Mouse (Mus musculus): ENCODE results near the gene Ssrp1. TPM values are rescaled to one million over a fixed set of nuclear protein-coding genes. Genes with fewer than 3 reads are reported as not detected.

The Ssrp1 gene
- total and polyA plus RNA-seq, 3 experiments: 239 to 875 (median 420) TPM

DNA sequence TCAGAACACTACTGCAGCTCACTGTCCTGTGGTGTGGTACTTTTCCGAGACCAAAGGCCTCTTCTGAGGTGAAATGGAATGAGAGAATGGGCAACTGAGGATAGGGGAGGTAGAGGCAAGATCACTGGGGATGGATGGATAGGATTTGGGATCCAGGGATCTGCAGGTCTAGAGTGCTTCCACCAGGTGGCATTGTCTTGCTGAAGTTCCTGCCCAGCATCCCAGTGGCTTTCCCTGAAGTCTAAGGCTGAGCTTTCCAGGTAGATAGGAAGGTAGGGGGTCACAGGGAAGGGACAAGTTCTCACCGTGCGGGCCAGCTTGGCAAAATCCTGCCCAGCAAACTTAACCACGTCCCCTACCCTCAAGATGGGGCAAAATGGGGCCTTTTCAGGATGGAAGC lies 15.0 kb upstream of the Ssrp1 start:
- Histone ChIP-seq H3K9me3 (replicated peaks; ENCODE audit: insufficient read depth, low read length) (no peaks in the 10 kb centered on the region), H3K79me2 (ENCODE audit: control insufficient read depth, insufficient read depth, low read length, poor library complexity) (no peaks in the 10 kb centered on the region), H3K27me3 (ENCODE audit: control insufficient read depth in 1 of 2, insufficient read depth in 2 of 2, low read length in 2 of 2) (no peaks in the 10 kb centered on the region), H3K36me3 (ENCODE audit: control insufficient read depth in 1 of 2, insufficient read depth in 2 of 2, low read length in 2 of 2) (peaks cover 0 to 2% of the 10 kb centered on the region in 2 experiments; a peak in 2 of 4 replicates), H3K27ac (ENCODE audit: control insufficient read depth, low read depth, low read length) (no peak overlapping the region), H3K4me3 (ENCODE audit: control insufficient read depth in 1 of 2, insufficient read depth in 1 of 2, low read depth in 2 of 2, low read length in 2 of 2) (no peak overlapping the region), H3K9ac (ENCODE audit: control insufficient read depth, low read depth, low read length, poor library complexity, severe bottlenecking) (no peak overlapping the region), H3K4me1 (ENCODE audit: control insufficient read depth in 1 of 2, insufficient read depth in 2 of 2, low read length in 2 of 2) (peaks cover 1 to 6% of the 10 kb centered on the region in 2 experiments)
- DNase-seq (ENCODE audit: low read depth, low spot score): no peak
- TF ChIP-seq ETS1 (IDR thresholded peaks at IDR 0.05; ENCODE audit: low read depth, low read length) (no peak), RAD21 (IDR thresholded peaks at IDR 0.05; ENCODE audit: low read depth, low read length) (peak; percentile 30), GATA1 (IDR thresholded peaks at IDR 0.05; ENCODE audit: low read depth, low read length) (no peak), SMC3 (IDR thresholded peaks at IDR 0.05; ENCODE audit: low read depth, low read length) (peak; percentile 46), SIN3A (IDR thresholded peaks at IDR 0.05; ENCODE audit: low read length) (no peak), CTCF (IDR thresholded peaks at IDR 0.05 in 2 of 3, conservative IDR thresholded peaks at IDR 0.05 in 1 of 3; ENCODE audit: control insufficient read depth in 1 of 3, insufficient read depth in 1 of 3, low read depth in 2 of 3, low read length in 3 of 3, poor library complexity in 1 of 3, severe bottlenecking in 1 of 3) (peak; percentile 46 to 51 (median 48))

DNA sequence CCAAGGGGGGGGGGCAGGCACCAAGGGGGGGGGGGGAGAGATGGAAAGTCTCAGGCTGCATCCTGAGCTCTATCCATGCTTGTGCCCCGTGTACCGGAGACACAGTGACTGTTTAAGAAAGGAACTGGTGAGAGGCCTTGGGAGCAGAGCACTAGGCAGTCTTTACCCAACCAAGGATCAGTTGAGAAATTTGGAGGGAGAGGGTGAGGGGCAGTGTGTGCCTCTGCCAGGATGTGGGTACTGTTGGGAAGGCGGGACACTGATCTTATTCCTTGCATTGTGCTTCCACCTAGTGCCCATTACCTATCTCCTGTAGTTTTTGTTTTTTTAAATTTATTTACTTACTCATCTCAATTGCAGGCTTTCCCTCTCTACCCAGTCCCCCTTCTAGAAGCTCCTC lies 10.9 kb upstream of the Ssrp1 start:
- no peak for DNase-seq (ENCODE audit: low read depth, low spot score)
- H3K79me2 ChIP-seq (ENCODE audit: control insufficient read depth, insufficient read depth, low read length, poor library complexity): no peaks in the 10 kb centered on the region
- no peak overlapping the region for H3K9ac ChIP-seq (ENCODE audit: control insufficient read depth, low read depth, low read length, poor library complexity, severe bottlenecking)
- TF ChIP-seq MYC (IDR thresholded peaks at IDR 0.05; ENCODE audit: low read depth, low read length) (no peak), RAD21 (IDR thresholded peaks at IDR 0.05; ENCODE audit: low read depth, low read length) (peak; percentile 11)
- no peak overlapping the region for H3K4me3 ChIP-seq (ENCODE audit: control insufficient read depth in 1 of 2, insufficient read depth in 1 of 2, low read depth in 2 of 2, low read length in 2 of 2)
- H3K27ac ChIP-seq (ENCODE audit: control insufficient read depth, low read depth, low read length): no peak overlapping the region
- peaks cover 0 to 8% of the 10 kb centered on the region in 2 experiments; a peak in 2 of 4 replicates for H3K36me3 ChIP-seq (ENCODE audit: control insufficient read depth in 1 of 2, insufficient read depth in 2 of 2, low read length in 2 of 2)
- H3K4me1 ChIP-seq (ENCODE audit: control insufficient read depth in 1 of 2, insufficient read depth in 2 of 2, low read length in 2 of 2): peaks cover 3 to 15% of the 10 kb centered on the region in 2 experiments
- H3K27me3 ChIP-seq (ENCODE audit: control insufficient read depth in 1 of 2, insufficient read depth in 2 of 2, low read length in 2 of 2): no peaks in the 10 kb centered on the region
- no peaks in the 10 kb centered on the region for H3K9me3 ChIP-seq (replicated peaks; ENCODE audit: insufficient read depth, low read length)

DNA sequence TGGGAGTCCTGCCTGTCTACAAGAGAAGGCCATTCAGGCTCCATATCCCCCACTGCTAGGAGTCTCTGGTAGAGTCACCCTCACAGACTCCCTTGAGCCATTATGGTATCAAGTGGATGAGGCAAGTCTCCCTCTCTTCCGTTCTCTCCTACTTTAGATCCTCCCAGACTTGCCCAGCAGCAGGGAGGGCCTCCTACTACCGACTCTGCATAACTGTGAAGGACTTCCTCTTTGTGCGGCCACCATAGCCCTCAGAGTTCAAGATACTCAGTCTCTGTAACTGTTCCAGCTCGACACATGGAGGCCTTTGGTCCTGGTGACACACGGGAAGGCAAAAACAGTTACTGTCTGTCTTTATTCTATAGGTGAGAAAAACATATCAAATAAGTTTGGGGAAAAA lies 9.8 kb upstream of the Ssrp1 start:
- Histone ChIP-seq H3K4me3 (ENCODE audit: control insufficient read depth in 1 of 2, insufficient read depth in 1 of 2, low read depth in 2 of 2, low read length in 2 of 2) (no peak overlapping the region), H3K9ac (ENCODE audit: control insufficient read depth, low read depth, low read length, poor library complexity, severe bottlenecking) (peak overlapping the region; percentile 17; the same call in 1 of the 2 replicates), H3K36me3 (ENCODE audit: control insufficient read depth in 1 of 2, insufficient read depth in 2 of 2, low read length in 2 of 2) (peaks cover 0 to 8% of the 10 kb centered on the region in 2 experiments; a peak in 2 of 4 replicates), H3K4me1 (ENCODE audit: control insufficient read depth in 1 of 2, insufficient read depth in 2 of 2, low read length in 2 of 2) (peaks cover 3 to 15% of the 10 kb centered on the region in 2 experiments), H3K27ac (ENCODE audit: control insufficient read depth, low read depth, low read length) (peak overlapping the region; percentile 47), H3K27me3 (ENCODE audit: control insufficient read depth in 1 of 2, insufficient read depth in 2 of 2, low read length in 2 of 2) (0 out of 4 replicates have a peak, but pooled peaks cover 0 to 1% of the 10 kb centered on the region in 2 experiments), H3K9me3 (replicated peaks; ENCODE audit: insufficient read depth, low read length) (no peaks in the 10 kb centered on the region), H3K79me2 (ENCODE audit: control insufficient read depth, insufficient read depth, low read length, poor library complexity) (no peaks in the 10 kb centered on the region)
- TF ChIP-seq BHLHE40 (IDR thresholded peaks at IDR 0.05; ENCODE audit: borderline replicate concordance, low read depth, low read length): no peak
- TF ChIP-seq JUND (IDR thresholded peaks at IDR 0.05; ENCODE audit: low read depth, low read length): no peak
- no peak for TF ChIP-seq TCF12 (IDR thresholded peaks at IDR 0.05; ENCODE audit: low read depth, low read length)
- TF ChIP-seq TBP (IDR thresholded peaks at IDR 0.05; ENCODE audit: low read depth, low read length): 0 out of 2 replicates have a peak, but pooled peaks have one; percentile 30
- no peak for TF ChIP-seq MEF2A (IDR thresholded peaks at IDR 0.05; ENCODE audit: extremely low read depth, insufficient replicate concordance, low read depth, low read length, poor library complexity, severe bottlenecking)
- peak; percentile 79 for DNase-seq (ENCODE audit: low read depth, low spot score)
